Mouse (Mus musculus) hindbrain, embryonic 14.5 days (tissue): Measurements from ENCODE around the gene Scp2. TPM values are rescaled to one million over a fixed set of nuclear protein-coding genes. Genes with fewer than 3 reads are reported as not detected.

Experiments
- ATAC-seq: fragments of 200-750 bp; cut with Nextera tagmentation; 2 replicates; pipeline ENCODE4 v1.8.0; 2017; ENCODE audit warnings: moderate number of reproducible peaks, mild to moderate bottlenecking, moderate TSS enrichment, moderate library complexity; ENCODE audit not compliant: low FRiP score
- DNase-seq: peaks from one replicate; pipeline ENCODE4 v3.0.0-alpha.2; 2015; ENCODE audit warnings: low spot score
- H3K27ac ChIP-seq: fragments of 300-500 bp; sonication (generic); 2 replicates; pipeline ENCODE4 v1.5.1; 2014; ENCODE audit warnings: mild to moderate bottlenecking, moderate library complexity
- H3K27me3 ChIP-seq: fragments of 300-500 bp; sonication (generic); 2 replicates; pipeline ENCODE4 v1.6.1; 2014; ENCODE audit warnings: mild to moderate bottlenecking, low read length, mixed read lengths; ENCODE audit not compliant: control insufficient read depth, insufficient read depth
- H3K36me3 ChIP-seq: fragments of 300-500 bp; sonication (generic); replicated peaks from 2 replicates; pipeline ENCODE4 v1.6.1; 2014; ENCODE audit not compliant: control insufficient read depth, insufficient read depth
- H3K4me1 ChIP-seq: fragments of 300-500 bp; sonication (generic); replicated peaks from 2 replicates; pipeline ENCODE4 v1.6.1; 2014; ENCODE audit warnings: antibody characterized with exemption, low read length, mixed read lengths; ENCODE audit not compliant: control insufficient read depth, insufficient read depth
- H3K4me2 ChIP-seq: fragments of 300-500 bp; sonication (generic); replicated peaks from 2 replicates; pipeline ENCODE4 v1.6.1; 2014; ENCODE audit warnings: mild to moderate bottlenecking, moderate library complexity
- H3K4me3 ChIP-seq: fragments of 300-500 bp; sonication (generic); replicated peaks from 2 replicates; pipeline ENCODE4 v1.5.1; 2014; ENCODE audit warnings: mild to moderate bottlenecking, low read length
- H3K9ac ChIP-seq: fragments of 300-500 bp; sonication (generic); 2 replicates; pipeline ENCODE4 v1.6.1; 2014
- H3K9me3 ChIP-seq: fragments of 300-500 bp; sonication (generic); 2 replicates; pipeline ENCODE4 v1.6.1; 2016; ENCODE audit warnings: low read length; ENCODE audit not compliant: control insufficient read depth
- WGBS: fragments of 180-500 bp; shearing (Covaris S2); extraction: QIAGEN DNeasy Blood & Tissue Kit; methylation state at CpG from one replicate; pipeline ENCODE4 v1.1.7; 2014; 5-methylcytosine and 5-hydroxymethylcytosine counted together
- polyA plus RNA-seq: library from polyadenylated mRNA; unstranded; fragments of >200 nt; fragmentation: Nextera tagmentation; extraction: Ambion mirVana; gene quantifications from 2 replicates; pipeline ENCODE4 v1.2.1, GENCODE M21; 2014

Scp2 gene
- polyA plus RNA-seq, 1 experiment from 2014 or later: 225 TPM

DNA sequence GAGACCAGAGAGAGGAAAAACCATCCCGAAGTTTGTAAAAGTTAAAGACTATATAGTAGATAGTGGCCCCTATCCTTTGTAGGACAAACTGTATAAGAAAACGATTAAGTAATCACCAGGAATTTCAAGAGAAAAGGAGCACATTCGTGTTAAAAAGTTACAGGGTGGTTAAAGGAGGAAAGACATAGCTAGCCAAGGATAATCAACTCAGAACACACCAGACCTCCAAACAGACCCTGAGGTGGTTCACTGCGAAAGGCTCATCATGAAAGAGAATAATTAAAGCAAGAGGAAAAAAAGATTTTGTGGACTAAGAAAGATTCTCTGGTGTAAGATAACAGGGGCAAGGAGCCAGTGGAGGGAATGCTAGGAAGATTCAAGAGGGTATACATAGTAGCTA lies 74.5 kb downstream of the Scp2 start:
- ATAC-seq (no peak), DNase-seq (no peak)
- H3K4me3 ChIP-seq: peak overlapping the region; percentile 45
- H3K27ac ChIP-seq: no peak overlapping the region
- peaks cover 22% of the 10 kb centered on the region for H3K36me3 ChIP-seq
- peak overlapping the region; percentile 56 for H3K9ac ChIP-seq
- no peaks in the 10 kb centered on the region for H3K27me3 ChIP-seq
- H3K4me2 ChIP-seq: peak overlapping the region; percentile 61
- H3K4me1 ChIP-seq: peaks cover 14% of the 10 kb centered on the region
- WGBS: 77% methylated on average over 4 of the region's 4 CpGs
- H3K9me3 ChIP-seq: no peaks in the 10 kb centered on the region

DNA sequence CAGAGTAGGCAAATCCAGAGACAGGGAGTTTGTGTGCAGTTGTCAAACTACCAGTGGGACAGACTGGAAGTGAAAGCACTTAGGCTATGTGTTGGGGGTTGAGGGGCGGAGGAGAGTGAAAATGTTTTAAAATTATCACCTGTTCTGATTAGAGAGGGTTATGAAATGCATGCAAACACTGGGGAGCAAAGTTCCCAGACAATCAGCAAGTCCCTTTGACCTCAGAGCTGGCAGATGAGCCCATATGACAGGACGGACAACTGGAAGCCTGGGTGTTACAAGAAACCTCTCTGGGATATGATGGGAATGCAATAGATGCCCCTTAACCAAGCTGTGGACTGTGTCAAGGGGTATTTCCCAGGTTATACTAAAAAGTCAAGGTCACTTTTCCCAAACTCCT lies 76.7 kb downstream of the Scp2 start:
- Histone ChIP-seq H3K9ac (no peak overlapping the region), H3K9me3 (no peaks in the 10 kb centered on the region), H3K4me3 (no peak overlapping the region), H3K36me3 (peaks cover 31% of the 10 kb centered on the region), H3K27me3 (no peaks in the 10 kb centered on the region), H3K4me1 (peaks cover 14% of the 10 kb centered on the region), H3K27ac (no peak overlapping the region), H3K4me2 (no peak overlapping the region)
- DNase-seq (no peak), ATAC-seq (no peak)
- 93% methylated on average over 2 of the region's 2 CpGs for WGBS

DNA sequence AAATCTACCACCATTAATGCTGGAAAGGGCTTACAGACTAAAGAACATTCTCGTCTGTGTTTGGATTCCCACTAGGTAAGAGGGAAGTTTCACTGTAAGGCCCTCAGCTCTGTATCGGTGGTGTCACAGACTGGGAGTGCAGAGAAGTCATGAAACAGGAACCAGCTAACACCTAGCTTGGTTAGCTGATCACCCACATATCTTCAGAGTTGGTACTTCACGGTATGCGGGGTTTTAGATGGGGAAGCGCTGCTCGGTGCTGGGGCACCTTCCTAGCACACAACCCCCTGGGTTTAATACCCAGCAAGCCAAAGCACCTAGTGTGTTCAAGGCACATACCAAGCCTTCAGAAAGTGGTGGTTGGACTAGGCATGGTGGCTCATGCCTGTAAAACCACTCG lies 77.5 kb downstream of the Scp2 start:
- H3K36me3 ChIP-seq: peaks cover 40% of the 10 kb centered on the region
- H3K4me1 ChIP-seq: peaks cover 14% of the 10 kb centered on the region
- DNase-seq (no peak), ATAC-seq (no peak)
- WGBS: 95% methylated on average over 7 of the region's 7 CpGs
- no peak overlapping the region for H3K4me3 ChIP-seq
- H3K27me3 ChIP-seq: no peaks in the 10 kb centered on the region
- H3K4me2 ChIP-seq: no peak overlapping the region
- no peaks in the 10 kb centered on the region for H3K9me3 ChIP-seq
- no peak overlapping the region for H3K9ac ChIP-seq
- H3K27ac ChIP-seq: no peak overlapping the region

DNA sequence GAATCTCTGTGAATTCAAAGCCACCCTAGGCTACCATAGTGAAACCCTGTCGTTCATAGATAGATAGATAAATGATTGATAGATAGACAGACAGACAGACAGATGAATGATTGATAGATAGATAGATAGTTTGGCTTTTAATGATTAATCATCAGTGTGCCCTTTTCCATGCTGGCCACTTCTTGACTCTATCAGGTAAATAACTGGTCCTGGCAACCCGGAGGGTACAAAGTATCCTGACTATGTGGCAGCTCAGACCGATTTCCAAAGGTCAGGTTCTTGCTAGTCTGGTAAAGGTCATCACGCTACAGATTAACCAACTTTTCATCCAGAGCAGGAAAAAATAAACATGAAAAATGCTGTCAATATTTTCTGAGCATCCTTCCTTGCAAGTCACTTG lies 78.2 kb downstream of the Scp2 start:
- DNase-seq (no peak), ATAC-seq (no peak)
- Histone ChIP-seq H3K9ac (no peak overlapping the region), H3K27me3 (no peaks in the 10 kb centered on the region), H3K36me3 (peaks cover 44% of the 10 kb centered on the region), H3K9me3 (no peaks in the 10 kb centered on the region), H3K4me1 (peaks cover 14% of the 10 kb centered on the region), H3K4me2 (no peak overlapping the region), H3K4me3 (no peak overlapping the region), H3K27ac (no peak overlapping the region)
- WGBS: 89% methylated on average over 4 of the region's 4 CpGs

DNA sequence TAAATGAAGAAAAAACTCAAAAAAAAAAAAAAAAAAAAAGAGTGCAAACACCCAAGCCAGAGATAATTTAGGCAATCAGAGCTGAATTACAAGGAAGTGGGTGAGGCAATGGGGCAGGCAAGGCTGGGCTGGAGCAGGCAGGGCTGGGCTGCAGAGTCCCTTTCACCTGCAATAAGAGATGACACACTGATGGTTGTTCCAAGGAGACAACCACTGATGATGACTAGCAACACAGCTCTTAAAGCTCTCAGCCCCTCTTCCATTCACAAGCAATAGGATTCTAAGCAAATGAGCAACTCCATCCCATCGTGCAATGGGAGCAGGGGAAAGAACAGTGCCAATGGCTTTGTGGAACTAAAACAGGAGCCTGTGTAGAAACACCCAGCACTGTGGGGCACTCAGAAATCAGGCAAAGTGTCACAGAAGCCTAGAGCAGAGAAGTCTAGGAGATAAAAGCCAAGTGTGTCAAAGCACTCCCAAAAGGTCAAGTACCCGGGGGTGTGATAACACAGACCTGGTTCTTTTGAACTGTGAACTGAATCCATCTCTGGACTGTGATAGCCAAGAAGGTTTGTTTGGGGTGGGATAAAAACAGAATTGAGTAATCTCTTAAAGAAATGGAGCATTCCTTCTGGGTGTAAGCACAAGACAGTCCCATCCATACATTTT lies 79.5 kb downstream of the Scp2 start:
- 87% methylated on average over 2 of the region's 2 CpGs for WGBS
- H3K4me2 ChIP-seq: no peak overlapping the region
- DNase-seq: no peak
- H3K9ac ChIP-seq: no peak overlapping the region
- peaks cover 9% of the 10 kb centered on the region for H3K4me1 ChIP-seq
- H3K27me3 ChIP-seq: no peaks in the 10 kb centered on the region
- ATAC-seq: no peak
- H3K27ac ChIP-seq: no peak overlapping the region
- H3K9me3 ChIP-seq: no peaks in the 10 kb centered on the region
- H3K4me3 ChIP-seq: no peak overlapping the region
- peaks cover 46% of the 10 kb centered on the region for H3K36me3 ChIP-seq

DNA sequence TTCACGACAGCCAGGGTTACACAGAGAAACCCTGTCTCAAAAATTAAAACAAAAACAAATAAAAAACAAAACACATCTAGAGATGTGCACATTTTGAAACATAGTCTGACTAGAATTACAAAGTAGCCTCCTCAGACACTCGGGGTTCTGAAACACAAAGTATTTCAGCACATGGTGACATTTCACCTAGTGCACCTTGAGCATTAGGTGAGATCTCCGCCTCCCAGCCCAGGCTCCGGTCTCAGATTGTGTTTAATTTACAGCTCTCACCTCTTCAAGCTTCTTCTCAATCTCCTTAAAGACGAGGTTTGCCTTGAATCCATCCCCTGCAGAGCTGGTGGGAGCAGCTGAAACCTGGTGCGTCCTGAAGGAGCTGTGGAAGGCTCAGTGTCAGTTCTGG lies 81.2 kb downstream of the Scp2 start:
- ATAC-seq: no peak
- no peak overlapping the region for H3K4me3 ChIP-seq

DNA sequence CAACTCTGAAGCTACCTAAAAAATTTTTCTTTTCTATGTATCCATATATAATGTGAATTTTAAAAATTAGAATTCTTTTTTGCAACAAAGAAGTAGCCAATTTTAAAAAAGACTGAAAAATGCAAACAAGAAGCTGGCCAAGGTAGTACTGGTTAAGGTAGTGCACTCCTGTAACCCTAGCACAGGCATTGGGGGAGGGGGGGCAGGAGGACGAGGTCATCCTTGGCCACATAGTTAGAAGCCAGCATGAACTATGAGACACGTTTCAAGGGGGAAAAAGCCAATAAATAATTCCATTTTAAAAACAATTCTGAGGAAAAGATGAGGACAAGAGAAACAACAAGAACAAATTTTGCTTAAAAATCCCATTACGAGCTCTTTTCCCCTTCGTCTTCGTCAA lies 82.3 kb downstream of the Scp2 start:
- DNase-seq (no peak), ATAC-seq (no peak)
- Histone ChIP-seq H3K9me3 (no peaks in the 10 kb centered on the region), H3K4me2 (no peak overlapping the region), H3K4me3 (no peak overlapping the region), H3K27ac (no peak overlapping the region), H3K9ac (no peak overlapping the region), H3K27me3 (no peaks in the 10 kb centered on the region), H3K36me3 (peaks cover 55% of the 10 kb centered on the region), H3K4me1 (no peaks in the 10 kb centered on the region)
- WGBS: 94% methylated on average over 5 of the region's 5 CpGs

More for the DNA sequence above, 81.2 kb downstream of the Scp2 start:
- Histone ChIP-seq H3K4me2 (no peak overlapping the region), H3K27ac (no peak overlapping the region), H3K9me3 (no peaks in the 10 kb centered on the region), H3K9ac (no peak overlapping the region), H3K36me3 (peaks cover 56% of the 10 kb centered on the region), H3K4me1 (no peaks in the 10 kb centered on the region), H3K27me3 (no peaks in the 10 kb centered on the region)
- no peak for DNase-seq
- 90% methylated on average over 6 of the region's 6 CpGs for WGBS

DNA sequence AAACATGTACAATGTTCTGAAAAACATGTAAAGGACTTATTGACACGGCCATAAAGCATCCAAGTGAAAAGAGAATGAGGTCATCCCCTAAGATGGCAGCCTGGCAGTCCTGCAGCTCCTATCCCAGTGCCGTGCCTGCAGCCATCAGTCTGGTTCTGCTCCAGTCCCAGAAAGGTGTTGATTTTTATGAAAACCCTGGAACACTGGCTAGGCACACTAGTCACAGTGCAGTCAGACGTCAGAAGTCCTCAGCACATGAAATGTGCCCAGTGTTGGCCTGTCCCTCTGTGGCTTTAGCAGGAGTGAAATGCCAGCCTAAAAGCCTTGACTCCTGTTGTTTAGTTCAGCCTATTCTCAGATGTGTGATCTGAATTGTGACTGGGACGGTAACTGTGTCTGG lies 84.0 kb downstream of the Scp2 start:
- no peaks in the 10 kb centered on the region for H3K9me3 ChIP-seq
- H3K36me3 ChIP-seq: peaks cover 54% of the 10 kb centered on the region
- no peaks in the 10 kb centered on the region for H3K27me3 ChIP-seq
- no peak overlapping the region for H3K4me3 ChIP-seq
- H3K9ac ChIP-seq: no peak overlapping the region
- no peak overlapping the region for H3K4me2 ChIP-seq
- ATAC-seq (no peak), DNase-seq (no peak)
- H3K4me1 ChIP-seq: no peaks in the 10 kb centered on the region
- WGBS: 68% methylated on average over 4 of the region's 4 CpGs
- H3K27ac ChIP-seq: no peak overlapping the region

DNA sequence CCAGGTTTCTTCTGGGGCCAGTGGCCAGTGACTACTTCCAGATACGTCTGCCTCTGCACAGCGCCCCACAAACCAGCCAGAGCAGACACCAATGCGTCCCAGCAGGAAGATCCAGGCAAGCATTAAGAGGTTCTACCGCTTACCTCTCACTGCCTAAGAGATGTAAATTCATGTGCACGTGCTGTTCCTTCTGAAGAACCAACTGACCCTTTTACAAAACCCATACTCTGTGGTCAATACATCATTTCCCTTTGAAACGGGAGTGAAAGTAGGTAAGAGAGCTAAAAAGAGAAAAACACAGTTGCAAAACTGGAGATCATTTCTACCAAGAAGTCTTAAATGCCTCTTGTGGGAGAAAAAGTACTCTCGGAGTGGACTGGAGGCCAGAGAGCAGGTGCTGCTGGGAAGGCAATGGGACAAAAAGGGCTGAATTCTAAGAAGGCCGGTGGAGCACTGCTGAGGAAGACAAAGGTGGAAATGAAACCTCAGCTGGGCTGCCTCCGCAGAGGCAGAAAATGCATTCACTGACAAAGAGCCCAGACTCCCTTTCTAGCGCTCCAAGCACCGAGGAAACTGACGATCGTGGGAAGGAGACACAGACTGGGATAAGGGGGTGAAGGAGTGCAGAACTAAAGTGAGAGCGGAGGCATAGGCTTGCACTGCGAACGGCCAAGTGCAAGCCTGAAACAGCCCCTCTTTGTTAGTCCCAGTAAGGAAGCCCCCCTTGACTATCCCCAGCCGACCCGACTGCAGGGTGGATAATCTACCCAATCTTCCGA lies 85.0 kb downstream of the Scp2 start:
- Histone ChIP-seq H3K4me3 (no peak overlapping the region), H3K27ac (no peak overlapping the region)
- DNase-seq: no peak

More for the DNA sequence above, 85.0 kb downstream of the Scp2 start:
- Histone ChIP-seq H3K36me3 (peaks cover 55% of the 10 kb centered on the region), H3K9me3 (no peaks in the 10 kb centered on the region), H3K4me2 (no peak overlapping the region), H3K27me3 (no peaks in the 10 kb centered on the region), H3K9ac (no peak overlapping the region), H3K4me1 (no peaks in the 10 kb centered on the region)
- WGBS: 43% methylated on average over 19 of the region's 19 CpGs
- no peak for ATAC-seq
